Mouse (Mus musculus) heart, adult 2 months (tissue): ENCODE measurements around the gene Tmem132d.

Experiments
- CTCF ChIP-seq: fragments of 200-600 bp; IDR thresholded peaks from 2 replicates; pipeline ENCODE4 v1.8.1; 2022; ENCODE audit warnings: antibody characterized with exemption, mild to moderate bottlenecking, moderate library complexity
- EP300 ChIP-seq: fragments of 200-500 bp; IDR thresholded peaks from 2 replicates; pipeline ENCODE4 v1.6.1; 2011; ENCODE audit warnings: low read depth, low read length, control low read depth; ENCODE audit not compliant: insufficient read depth

DNA sequence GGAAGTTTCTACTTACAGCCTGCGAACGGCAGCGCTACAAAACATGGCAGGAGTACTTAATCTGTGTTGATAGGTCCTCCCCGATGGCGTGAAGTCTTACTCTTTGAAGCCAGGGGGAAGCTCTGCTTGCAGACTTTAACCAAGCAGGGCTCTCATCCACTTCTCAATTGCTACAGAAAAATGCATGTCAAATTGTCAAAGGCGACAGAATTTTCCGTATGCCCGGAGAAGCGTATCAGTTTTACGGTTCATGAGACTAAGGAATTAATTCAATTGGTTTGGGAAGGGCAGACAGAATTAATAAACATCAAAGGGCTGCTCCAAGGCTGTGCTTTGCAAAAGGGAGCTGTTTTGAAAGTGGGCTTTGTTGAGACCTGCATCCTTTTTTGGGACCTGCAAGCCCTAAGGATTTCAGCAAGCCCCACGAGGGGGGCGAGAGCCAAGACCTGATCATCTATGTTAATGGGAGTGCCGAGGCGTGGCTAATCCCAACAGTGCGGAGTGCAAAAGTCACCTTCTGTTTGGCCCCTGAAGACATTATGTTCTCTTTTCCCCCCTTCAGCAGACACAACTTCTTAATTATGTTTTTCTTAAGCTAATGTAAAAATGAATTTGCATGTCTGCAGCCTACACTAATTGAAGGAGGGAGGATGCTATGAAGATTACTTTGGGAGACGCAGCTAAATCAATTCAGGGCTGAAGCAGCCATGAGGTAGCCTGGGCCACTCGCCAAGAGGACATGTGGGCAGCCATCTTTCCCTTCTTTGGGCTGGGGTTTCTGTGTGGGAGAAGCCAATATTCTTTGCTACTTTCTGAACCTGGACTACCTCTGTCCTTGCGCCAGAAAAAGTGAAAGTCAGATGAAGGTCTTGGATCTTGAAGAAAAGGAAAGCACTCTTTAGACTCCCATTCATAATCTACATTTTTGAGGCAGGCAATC is 547.0 kb downstream of the Tmem132d start:
- TF ChIP-seq EP300 (no peak), CTCF (no peak)
